Mouse (Mus musculus) heart, adult 2 months (tissue): ENCODE measurements around the gene Tsc22d4.

Source experiments
- CTCF ChIP-seq: fragments of 200-600 bp; IDR thresholded peaks from 2 replicates; pipeline ENCODE4 v1.8.1; 2022; ENCODE audit warnings: antibody characterized with exemption, mild to moderate bottlenecking, moderate library complexity
- POLR2A ChIP-seq: fragments of 200-500 bp; IDR thresholded peaks from 2 replicates; pipeline ENCODE4 v1.6.1; 2011; ENCODE audit warnings: mild to moderate bottlenecking, low read depth, low read length, control low read depth; ENCODE audit not compliant: insufficient read depth

DNA sequence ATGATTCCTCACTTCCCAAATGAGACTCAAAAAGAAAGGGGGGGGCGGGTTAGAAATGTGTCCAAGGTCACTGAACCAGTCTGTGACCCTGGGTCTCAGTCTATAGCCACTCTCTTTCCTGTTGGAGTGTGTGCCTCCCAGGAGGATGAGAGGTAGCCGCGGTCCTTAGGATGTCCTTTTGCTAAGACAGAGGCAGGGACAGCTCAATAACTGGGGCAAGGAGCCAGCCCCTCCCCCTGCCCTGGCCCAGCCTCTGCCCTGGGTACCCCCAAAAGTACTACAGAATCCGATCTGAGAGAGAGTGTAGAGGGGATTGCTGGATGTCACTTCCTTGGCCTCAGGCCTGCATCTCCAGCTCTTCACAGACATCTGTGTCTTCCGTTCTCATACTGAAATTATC is 9.9 kb downstream of the Tsc22d4 start:
- TF ChIP-seq POLR2A (no peak), CTCF (no peak)
